8 mouse cellular contexts compared by ENCODE assay signal in genomic region chr11:82889524-82890341, GRCm38 (mm10). TPM values are rescaled to one million over a fixed set of nuclear protein-coding genes. Genes with fewer than 3 reads are reported as not detected.
A peak's percentile ranks its signal among the peaks of the same experiment; 100 is the strongest.
DNase-seq lines count a peak whose midpoint lies in the region; ATAC-seq and TF ChIP-seq lines count a peak whose summit lies in the region.

No protein-coding gene starts in this region.

- WGBS in embryonic facial prominence, embryonic 15.5 days = 5% methylated on average over 31 of the region's 31 CpGs
- WGBS in hindbrain, postnatal 0 days = 5% methylated on average over 31 of the region's 31 CpGs
- 5% methylated on average over 31 of the region's 31 CpGs for WGBS in liver, embryonic 15.5 days (ENCODE audit: insufficient replicate concordance)
- 4% methylated on average over 31 of the region's 31 CpGs for WGBS in olfactory bulb, adult 2 months

- peaks cover 19% of the 10 kb centered on the region for H3K4me1 ChIP-seq in embryonic facial prominence, embryonic 15.5 days
- H3K4me1 ChIP-seq in hindbrain, postnatal 0 days (ENCODE audit: insufficient read depth, low read length) = peaks cover 6% of the 10 kb centered on the region; the same call in 1 of the 2 replicates
- peaks cover 31% of the 10 kb centered on the region for H3K4me1 ChIP-seq in liver, embryonic 15.5 days (replicated peaks)
- peaks cover 18% of the 10 kb centered on the region for H3K4me1 ChIP-seq in olfactory bulb, adult 2 months (ENCODE audit: control insufficient read depth, insufficient read depth, low read length)

- intact Hi-C loops in left cerebral cortex, postnatal 4 days (cut with DNase I) = loop anchor here (5.0 kb wide), 2 partner anchors 652 to 892 kb away; no protein-coding TSS in a partner anchor

- H3K27me3 ChIP-seq in embryonic facial prominence, embryonic 15.5 days = peaks cover 6% of the 10 kb centered on the region
- H3K27me3 ChIP-seq in hindbrain, postnatal 0 days (ENCODE audit: insufficient read depth, low read length) = peaks cover 11% of the 10 kb centered on the region; the same call in 1 of the 2 replicates
- H3K27me3 ChIP-seq in liver, embryonic 15.5 days = peaks cover 10% of the 10 kb centered on the region

- ATAC-seq in embryonic facial prominence, embryonic 15.5 days (ENCODE audit: insufficient number of reproducible peaks, low FRiP score, low TSS enrichment, low read depth) = peak; percentile 40; the same call in 1 of the 2 replicates
- peak; percentile 19 for ATAC-seq in hindbrain, postnatal 0 days
- ATAC-seq in liver, embryonic 15.5 days (ENCODE audit: insufficient read depth) = peak; percentile 52

- peak overlapping the region; percentile 60 for H3K4me3 ChIP-seq in embryonic facial prominence, embryonic 15.5 days (replicated peaks)
- peak overlapping the region; percentile 50 for H3K4me3 ChIP-seq in hindbrain, postnatal 0 days (ENCODE audit: low read length)
- H3K4me3 ChIP-seq in liver, embryonic 15.5 days (replicated peaks) = peak overlapping the region; percentile 78
- peak overlapping the region; percentile 88 for H3K4me3 ChIP-seq in olfactory bulb, adult 2 months (ENCODE audit: insufficient read depth, low read depth, low read length)

- no peaks in the 10 kb centered on the region for H3K36me3 ChIP-seq in embryonic facial prominence, embryonic 15.5 days
- no peaks in the 10 kb centered on the region for H3K36me3 ChIP-seq in hindbrain, postnatal 0 days (ENCODE audit: insufficient read depth, low read length)
- no peaks in the 10 kb centered on the region for H3K36me3 ChIP-seq in liver, embryonic 15.5 days (replicated peaks)

- DNase-seq in left cerebral cortex, postnatal 4 days = peak; percentile 24
- no peak for DNase-seq in left cerebral cortex, adult 18-20 months (ENCODE audit: low spot score in 2 of 2)
- peak; percentile 25 for DNase-seq in Muller cell, postnatal 12 days (ENCODE audit: inconsistent ontology term)
- DNase-seq in hindbrain, postnatal 0 days (ENCODE audit: low spot score) = peak; percentile 39
- no peak for DNase-seq in gastrocnemius, postnatal 4 days (ENCODE audit: low spot score in 2 of 2)

- no peaks in the 10 kb centered on the region for H3K9me3 ChIP-seq in embryonic facial prominence, embryonic 15.5 days (replicated peaks)
- no peaks in the 10 kb centered on the region for H3K9me3 ChIP-seq in hindbrain, postnatal 0 days (ENCODE audit: low read length)
- H3K9me3 ChIP-seq in liver, embryonic 15.5 days (replicated peaks) = no peaks in the 10 kb centered on the region

- 0 out of 2 replicates have a peak overlapping the region, but pooled peaks have one; percentile 18 for H3K27ac ChIP-seq in embryonic facial prominence, embryonic 15.5 days (replicated peaks)
- H3K27ac ChIP-seq in hindbrain, postnatal 0 days = peak overlapping the region; percentile 45; the same call in 1 of the 2 replicates
- peak overlapping the region; percentile 58 for H3K27ac ChIP-seq in liver, embryonic 15.5 days (replicated peaks)
- H3K27ac ChIP-seq in olfactory bulb, adult 2 months (ENCODE audit: insufficient read depth, low read depth, low read length) = 0 out of 2 replicates have a peak overlapping the region, but pooled peaks have one; percentile 16

- TF ChIP-seq CTCF in hindbrain, postnatal 0 days (IDR thresholded peaks at IDR 0.05; ENCODE audit: low read depth) = no peak
- TF ChIP-seq CTCF in olfactory bulb, adult 2 months (IDR thresholded peaks at IDR 0.05; ENCODE audit: insufficient read depth, low read depth, low read length) = no peak

- peak overlapping the region; percentile 46 for H3K9ac ChIP-seq in embryonic facial prominence, embryonic 15.5 days
- H3K9ac ChIP-seq in hindbrain, postnatal 0 days (replicated peaks; ENCODE audit: low read length) = peak overlapping the region; percentile 52
- peak overlapping the region; percentile 74 for H3K9ac ChIP-seq in liver, embryonic 15.5 days

- no peak for TF ChIP-seq POLR2A in olfactory bulb, adult 2 months (IDR thresholded peaks at IDR 0.05; ENCODE audit: insufficient read depth, low read depth, low read length)

- peak overlapping the region; percentile 71 for H3K4me2 ChIP-seq in embryonic facial prominence, embryonic 15.5 days (replicated peaks)
- peak overlapping the region; percentile 95 for H3K4me2 ChIP-seq in hindbrain, postnatal 0 days (ENCODE audit: low read depth, low read length)
- peak overlapping the region; percentile 86 for H3K4me2 ChIP-seq in liver, embryonic 15.5 days

RNA-seq across cellular contexts. Expression of gene Rad51d, which starts 0.7 kb away (rescaled TPM):
- 10 to 100 TPM; 12.1 to 12.5 TPM for total RNA-seq in left cerebral cortex, postnatal 4 days (2021)
- total RNA-seq in left cerebral cortex, adult 18-20 months (2021) = 10 to 100 TPM; 17.5 to 21.0 TPM
- polyA plus RNA-seq in embryonic facial prominence, embryonic 15.5 days (2015; fragmentation: Nextera tagmentation; extraction: Ambion mirVana) = 14.3 and 14.9 TPM in 2 replicates
- total RNA-seq in hindbrain, postnatal 0 days (2014; rRNA removed) = 8.9 and 11.4 TPM in 2 replicates
- polyA plus RNA-seq in hindbrain, postnatal 0 days (2015; fragmentation: Nextera tagmentation; extraction: Ambion mirVana) = 9.7 TPM in 2 replicates
- 5.6 and 6.2 TPM in 2 replicates for polyA plus RNA-seq in liver, embryonic 15.5 days (2015; fragmentation: Nextera tagmentation; extraction: Ambion mirVana)
- not detected in 2 replicates for polyA plus RNA-seq in olfactory bulb, adult 2 months (2012; ENCODE audit: insufficient read depth, insufficient read length, low replicate concordance, missing spikeins)
- 10 to 100 TPM in 1 of 2 experiments, 1 to 10 TPM in 1; 9.6 to 10.4 TPM for total RNA-seq in gastrocnemius, postnatal 4 days (2021)

RNA-seq across cellular contexts. Expression of gene Fndc8, which starts 2.2 kb away (rescaled TPM):
- total RNA-seq in left cerebral cortex, postnatal 4 days (2021) = not detected
- not detected for total RNA-seq in left cerebral cortex, adult 18-20 months (2021)
- 0.39 and 0.51 TPM in 2 replicates for polyA plus RNA-seq in embryonic facial prominence, embryonic 15.5 days (2015; fragmentation: Nextera tagmentation; extraction: Ambion mirVana)
- total RNA-seq in hindbrain, postnatal 0 days (2014; rRNA removed) = not detected in 2 replicates
- polyA plus RNA-seq in hindbrain, postnatal 0 days (2015; fragmentation: Nextera tagmentation; extraction: Ambion mirVana) = 0.13 TPM in 1 of 2 replicates, not detected in the other
- 0.07 and 0.18 TPM in 2 replicates for polyA plus RNA-seq in liver, embryonic 15.5 days (2015; fragmentation: Nextera tagmentation; extraction: Ambion mirVana)
- not detected in 2 replicates for polyA plus RNA-seq in olfactory bulb, adult 2 months (2012; ENCODE audit: insufficient read depth, insufficient read length, low replicate concordance, missing spikeins)
- not detected for total RNA-seq in gastrocnemius, postnatal 4 days (2021)

RNA-seq across cellular contexts. Expression of gene Nle1, which starts 18.5 kb away (rescaled TPM):
- 10 to 100 TPM; 50.0 to 51.3 TPM for total RNA-seq in left cerebral cortex, postnatal 4 days (2021)
- 10 to 100 TPM; 37.2 to 41.6 TPM for total RNA-seq in left cerebral cortex, adult 18-20 months (2021)
- polyA plus RNA-seq in embryonic facial prominence, embryonic 15.5 days (2015; fragmentation: Nextera tagmentation; extraction: Ambion mirVana) = 35.2 and 38.4 TPM in 2 replicates
- total RNA-seq in hindbrain, postnatal 0 days (2014; rRNA removed) = 23.5 and 34.2 TPM in 2 replicates
- 26.0 and 27.2 TPM in 2 replicates for polyA plus RNA-seq in hindbrain, postnatal 0 days (2015; fragmentation: Nextera tagmentation; extraction: Ambion mirVana)
- 12.4 and 13.6 TPM in 2 replicates for polyA plus RNA-seq in liver, embryonic 15.5 days (2015; fragmentation: Nextera tagmentation; extraction: Ambion mirVana)
- not detected in 2 replicates for polyA plus RNA-seq in olfactory bulb, adult 2 months (2012; ENCODE audit: insufficient read depth, insufficient read length, low replicate concordance, missing spikeins)
- total RNA-seq in gastrocnemius, postnatal 4 days (2021) = 10 to 100 TPM; 22.3 to 27.4 TPM

RNA-seq across cellular contexts. Expression of gene Rffl, which starts 18.7 kb away (rescaled TPM):
- total RNA-seq in left cerebral cortex, postnatal 4 days (2021) = 1 to 10 TPM; 2.7 to 3.0 TPM
- total RNA-seq in left cerebral cortex, adult 18-20 months (2021) = 10 to 100 TPM; 11.1 to 11.2 TPM
- 12.5 and 15.3 TPM in 2 replicates for polyA plus RNA-seq in embryonic facial prominence, embryonic 15.5 days (2015; fragmentation: Nextera tagmentation; extraction: Ambion mirVana)
- total RNA-seq in hindbrain, postnatal 0 days (2014; rRNA removed) = 4.9 and 6.1 TPM in 2 replicates
- polyA plus RNA-seq in hindbrain, postnatal 0 days (2015; fragmentation: Nextera tagmentation; extraction: Ambion mirVana) = 2.5 and 3.2 TPM in 2 replicates
- 24.5 and 26.0 TPM in 2 replicates for polyA plus RNA-seq in liver, embryonic 15.5 days (2015; fragmentation: Nextera tagmentation; extraction: Ambion mirVana)
- polyA plus RNA-seq in olfactory bulb, adult 2 months (2012; ENCODE audit: insufficient read depth, insufficient read length, low replicate concordance, missing spikeins) = not detected in 2 replicates
- total RNA-seq in gastrocnemius, postnatal 4 days (2021) = 1 to 10 TPM; 5.4 to 6.0 TPM

RNA-seq across cellular contexts. Expression of gene Unc45b, which starts 20.6 kb away (rescaled TPM):
- total RNA-seq in left cerebral cortex, postnatal 4 days (2021) = 1 to 10 TPM; 4.2 to 4.8 TPM
- 1 to 10 TPM in 1 of 2 experiments, under 1 TPM in 1; 1.00 to 1.5 TPM for total RNA-seq in left cerebral cortex, adult 18-20 months (2021)
- 18.9 and 28.4 TPM in 2 replicates for polyA plus RNA-seq in embryonic facial prominence, embryonic 15.5 days (2015; fragmentation: Nextera tagmentation; extraction: Ambion mirVana)
- total RNA-seq in hindbrain, postnatal 0 days (2014; rRNA removed) = 0.42 and 4.5 TPM in 2 replicates
- polyA plus RNA-seq in hindbrain, postnatal 0 days (2015; fragmentation: Nextera tagmentation; extraction: Ambion mirVana) = 2.4 and 3.4 TPM in 2 replicates
- polyA plus RNA-seq in liver, embryonic 15.5 days (2015; fragmentation: Nextera tagmentation; extraction: Ambion mirVana) = 1.7 TPM in 2 replicates
- polyA plus RNA-seq in olfactory bulb, adult 2 months (2012; ENCODE audit: insufficient read depth, insufficient read length, low replicate concordance, missing spikeins) = not detected in 2 replicates
- 100 to 1,000 TPM; 115 to 124 TPM for total RNA-seq in gastrocnemius, postnatal 4 days (2021)

Comparison
In these comparisons a context has a peak if more than half of its experiments do, and no peak if none do; other contexts are left out.
1. DNase-seq: peak in left cerebral cortex, postnatal 4 days (single experiment), Muller cell, postnatal 12 days (single experiment) and hindbrain, postnatal 0 days (single experiment); none in left cerebral cortex, adult 18-20 months (0 of 2) and gastrocnemius, postnatal 4 days (0 of 2).
2. Peak in every context shown above with its lines, with median percentiles within 50 percentile points of each other: ATAC-seq, H3K27ac ChIP-seq, H3K4me2 ChIP-seq, H3K4me3 ChIP-seq and H3K9ac ChIP-seq.